Mouse (Mus musculus) urinary bladder, postnatal 4 days (tissue): ENCODE measurements around the gene Ccnb1.
"Not testable (repeated sequence)": the region's sequence is repeated elsewhere in the genome, so short reads cannot be mapped to it uniquely, and the experiment has no call there.

Experiments
- DNase-seq, 2 experiments: peaks; one replicate each; pipeline ENCODE4 v3.0.0; 2021 to 2022; ENCODE audit warnings: low spot score in 2 of 2

The Ccnb1 gene

GRCm38 (mm10) chr13:100774704-100775103 is 11.7 kb downstream of the Ccnb1 start:
- no peak for DNase-seq

GRCm38 (mm10) chr13:100755329-100755728 is 31.0 kb downstream of the Ccnb1 start:
- no peak for DNase-seq

- no peak for DNase-seq
Observed at GRCm38 (mm10) chr13:100754186-100754585, 32.2 kb downstream of the Ccnb1 start.

- no peak for DNase-seq
Observed at GRCm38 (mm10) chr13:100753011-100753410, 33.4 kb downstream of the Ccnb1 start.

DNA sequence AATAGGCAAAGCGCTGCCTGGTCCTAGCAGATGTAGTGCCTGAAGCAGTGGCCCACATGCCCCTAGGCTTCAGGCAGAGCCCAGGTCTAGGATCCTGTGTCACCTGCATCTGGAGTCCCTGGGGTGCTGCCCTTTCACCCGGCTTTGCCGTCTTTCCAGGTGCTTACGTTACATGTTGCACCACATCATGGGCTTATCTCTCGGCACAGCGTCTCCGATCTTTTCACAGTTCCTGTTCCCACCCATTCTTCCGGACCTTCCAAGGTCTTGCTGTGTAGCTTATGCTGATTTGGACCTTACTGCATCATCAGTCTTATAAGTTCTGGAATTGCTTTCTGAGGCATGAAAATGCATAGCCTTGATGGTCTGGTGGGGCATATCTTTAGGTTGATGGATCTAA is 33.8 kb downstream of the Ccnb1 start:
- DNase-seq: no peak

DNA sequence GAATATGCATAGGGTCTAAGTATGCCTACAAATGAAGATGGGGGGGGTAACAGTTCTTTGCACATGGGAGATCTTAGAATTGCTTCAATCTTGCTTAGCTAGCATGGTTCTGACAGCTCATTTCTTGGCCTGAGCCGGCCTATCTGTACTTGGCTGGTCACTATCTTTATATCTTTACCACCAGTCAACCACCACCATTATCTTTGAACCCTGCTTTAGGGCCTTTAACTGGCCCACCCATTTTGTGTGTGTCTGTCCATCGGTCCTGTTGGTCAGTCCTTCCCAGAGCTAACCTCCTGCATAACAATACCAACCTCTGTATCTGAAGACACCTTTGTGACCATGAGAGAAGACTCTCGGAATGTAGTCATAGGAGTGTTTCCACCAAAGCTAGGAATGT is 35.0 kb downstream of the Ccnb1 start:
- DNase-seq: no peak

DNA sequence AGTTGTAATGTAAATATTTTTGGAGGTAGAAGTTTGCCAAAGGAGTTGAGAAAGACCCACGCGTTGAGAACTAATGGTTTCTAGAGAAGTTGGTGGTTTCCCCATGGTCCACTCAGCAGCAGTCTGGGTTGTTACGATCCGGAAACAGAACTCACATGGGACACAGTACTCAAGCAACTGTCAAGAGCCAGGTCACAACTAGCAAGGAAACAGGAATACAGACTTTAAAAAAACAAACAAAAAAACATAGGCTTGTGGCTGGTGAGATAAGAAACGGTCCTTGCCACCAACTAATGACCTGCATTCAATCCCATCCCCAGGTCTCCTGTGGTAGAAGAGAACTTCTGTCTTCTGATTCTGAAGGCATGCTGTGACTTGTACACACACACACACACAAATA is 35.6 kb downstream of the Ccnb1 start:
- no peak for DNase-seq

- no peak for DNase-seq
Observed at GRCm38 (mm10) chr13:100748638-100749037, 37.7 kb downstream of the Ccnb1 start.

DNA sequence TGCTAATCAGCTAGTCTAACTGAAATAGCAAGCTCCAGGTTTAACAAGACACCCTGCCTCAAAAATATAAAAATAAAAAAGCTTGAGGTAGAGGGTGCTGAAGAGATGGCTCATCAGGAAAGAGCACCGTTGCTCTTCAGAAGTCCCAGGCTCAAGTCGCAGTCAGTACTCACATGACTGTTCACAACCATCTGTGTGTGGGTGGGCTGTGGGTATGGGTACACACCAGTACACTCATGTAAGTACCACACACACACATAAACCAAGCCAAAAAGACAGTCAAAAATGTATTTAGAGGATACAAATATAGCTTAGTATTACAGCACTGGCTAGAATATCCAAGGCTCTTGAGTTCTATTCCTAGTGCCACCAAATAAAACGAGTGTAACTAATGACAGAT is 40.3 kb downstream of the Ccnb1 start:
- no peak for DNase-seq

- DNase-seq: peak; percentile 89 to 92
Observed at GRCm38 (mm10) chr13:100744036-100744744, 42.2 kb downstream of the Ccnb1 start, which contains the start of gene Mrps36. TSS of gene Mrps36 (minus strand) at chr13:100744659.

- no peak for DNase-seq
Observed at GRCm38 (mm10) chr13:100743346-100744035, 42.9 kb downstream of the Ccnb1 start.

- DNase-seq: no peak
Observed at GRCm38 (mm10) chr13:100742831-100743230, 43.5 kb downstream of the Ccnb1 start.

DNA sequence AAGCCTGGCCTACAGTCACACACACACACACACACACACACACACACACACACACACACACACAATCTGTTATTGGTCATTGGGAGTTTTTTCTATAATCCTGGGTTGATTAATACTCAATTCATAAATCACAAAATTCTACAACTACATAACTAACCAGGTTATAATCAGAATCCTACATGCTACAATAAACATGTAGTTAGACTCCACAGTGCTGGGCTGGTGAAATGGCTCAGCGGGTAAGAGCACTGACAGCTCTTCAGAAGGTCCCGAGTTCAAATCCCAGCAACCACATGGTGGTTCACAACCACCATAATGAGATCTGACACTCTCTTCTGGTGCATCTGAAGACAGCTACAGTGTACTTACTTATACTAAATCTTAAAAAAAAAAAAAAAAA is 53.6 kb downstream of the Ccnb1 start:
- no peak for DNase-seq

- not testable (repeated sequence) for DNase-seq
Observed at GRCm38 (mm10) chr13:100731462-100732046, 54.8 kb downstream of the Ccnb1 start.

GRCm38 (mm10) chr13:100730861-100731176 is 55.6 kb downstream of the Ccnb1 start, which contains the start of gene Cdk7:
TSS of gene Cdk7 (minus strand) at chr13:100730939.
- DNase-seq: peak; percentile 92 to 93

GRCm38 (mm10) chr13:100730153-100730860 is 56.1 kb downstream of the Ccnb1 start:
- peak in 1 of 2 experiments; percentile 19 for DNase-seq
